Mouse (Mus musculus) lung, postnatal 36 days (tissue): ENCODE measurements around the gene Fam57b.

Experiments used
- DNase-seq: peaks from one replicate; pipeline ENCODE4 v3.0.0; 2022; ENCODE audit warnings: mixed read lengths

Gene Fam57b

GRCm38 (mm10) chr7:126797411-126798126 lies at the start of gene Fam57b:
Gene Fam57b (plus strand): TSS chr7:126797668.
- peak; percentile 49 for DNase-seq

DNA sequence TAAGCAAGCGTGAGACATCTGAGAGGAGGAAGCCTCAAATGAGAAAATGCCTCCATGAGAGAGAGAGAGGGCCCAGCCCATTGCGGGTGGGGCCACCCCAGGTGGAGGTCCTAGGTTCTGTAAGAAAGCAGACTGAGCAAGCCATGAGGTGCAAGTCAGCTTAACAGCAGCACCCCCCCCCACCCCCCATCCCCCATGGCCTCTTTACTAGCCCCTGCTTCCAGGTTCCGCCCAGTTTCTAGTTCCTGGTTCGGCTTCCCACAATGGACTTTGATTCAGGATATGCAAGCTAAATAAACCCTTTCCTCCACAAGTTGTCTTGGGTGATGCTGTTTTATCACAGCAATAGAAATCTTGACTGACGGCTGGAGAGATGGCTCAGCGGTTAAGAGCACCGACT lies 48.6 kb upstream of the Fam57b start:
- no peak for DNase-seq

- DNase-seq: no peak
These were observed 47.7 kb upstream of the Fam57b start for GRCm38 (mm10) chr7:126749582-126750343.

DNA sequence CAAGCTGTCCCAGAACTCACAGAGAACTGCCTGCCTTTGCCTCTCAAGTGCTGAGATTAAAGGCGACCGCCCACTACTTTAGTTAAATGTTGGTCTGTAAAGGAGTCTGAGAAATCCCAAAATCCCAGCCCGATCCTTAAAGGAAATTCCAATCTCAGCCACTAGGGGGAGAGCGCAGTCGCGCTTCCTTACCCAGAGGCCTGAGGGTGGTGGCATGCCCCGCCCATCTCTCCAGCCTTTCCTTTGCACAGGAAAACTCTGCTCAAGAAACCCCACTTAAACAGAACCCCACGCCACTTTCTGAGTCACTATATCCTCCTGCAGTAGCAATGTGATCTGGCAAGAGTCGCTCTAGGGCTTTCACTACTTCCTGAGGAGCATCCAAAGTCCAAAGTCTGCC lies 42.6 kb upstream of the Fam57b start:
- DNase-seq: peak; percentile 93

- DNase-seq: no peak
These were observed 38.9 kb upstream of the Fam57b start for GRCm38 (mm10) chr7:126758539-126758938.

GRCm38 (mm10) chr7:126759050-126759671 lies 38.3 kb upstream of the Fam57b start, which contains the start of gene Mapk3:
Gene Mapk3 (plus strand): TSS chr7:126759601.
- peak; percentile 94 for DNase-seq

- DNase-seq: no peak
These were observed 37.6 kb upstream of the Fam57b start for GRCm38 (mm10) chr7:126759672-126760390.

GRCm38 (mm10) chr7:126760391-126760802 lies 37.1 kb upstream of the Fam57b start:
- DNase-seq: peak; percentile 95

- DNase-seq: no peak
These were observed 36.5 kb upstream of the Fam57b start for GRCm38 (mm10) chr7:126760956-126761355.

- DNase-seq: peak; percentile 56
These were observed 35.9 kb upstream of the Fam57b start for GRCm38 (mm10) chr7:126761529-126762067.

- DNase-seq: no peak
These were observed 34.9 kb upstream of the Fam57b start for GRCm38 (mm10) chr7:126762471-126763008.

DNA sequence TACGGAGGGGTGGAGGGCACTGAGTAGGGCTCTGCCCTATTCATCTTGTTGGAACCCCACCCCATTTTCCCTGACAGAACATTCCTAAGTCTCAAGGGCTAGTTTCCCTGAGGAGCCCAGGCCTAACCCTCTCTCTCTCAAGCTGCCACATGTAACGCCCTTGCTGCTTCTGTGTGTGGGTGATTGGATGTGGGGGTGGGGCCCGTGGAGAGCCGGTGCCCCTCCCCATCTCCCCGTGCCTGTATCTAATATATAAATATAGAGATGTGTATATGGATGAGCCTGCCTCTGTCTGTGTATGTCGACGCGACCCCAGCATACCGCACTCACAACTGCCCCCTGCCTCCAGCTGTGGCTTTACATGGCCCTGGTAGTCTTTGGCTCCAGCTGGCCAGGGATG lies 31.9 kb upstream of the Fam57b start:
- no peak for DNase-seq

GRCm38 (mm10) chr7:126766201-126766600 lies 31.3 kb upstream of the Fam57b start, which contains the start of gene Gdpd3:
Gene Gdpd3 (plus strand): TSS chr7:126766334.
- no peak for DNase-seq

GRCm38 (mm10) chr7:126767001-126767400 lies 30.5 kb upstream of the Fam57b start:
- no peak for DNase-seq

DNA sequence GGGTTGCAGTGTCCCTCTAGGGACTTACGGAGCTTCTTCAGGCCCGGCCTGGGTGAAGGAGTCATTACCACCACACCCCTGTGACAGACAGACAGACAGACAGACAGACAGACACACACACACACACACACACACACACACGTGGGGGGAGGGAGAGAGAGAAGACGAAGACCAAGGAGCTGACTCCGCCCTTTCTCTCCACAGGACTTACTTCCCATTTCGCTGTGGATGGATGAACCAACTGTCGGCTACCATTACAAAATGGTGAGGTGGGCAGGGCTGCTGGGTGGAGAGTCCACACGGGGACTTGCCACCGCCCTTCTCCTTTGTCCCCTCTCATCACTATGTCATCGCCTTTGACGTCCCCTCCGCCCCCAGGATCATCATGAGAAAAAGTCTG lies 26.7 kb upstream of the Fam57b start:
- peak; percentile 68 for DNase-seq

DNA sequence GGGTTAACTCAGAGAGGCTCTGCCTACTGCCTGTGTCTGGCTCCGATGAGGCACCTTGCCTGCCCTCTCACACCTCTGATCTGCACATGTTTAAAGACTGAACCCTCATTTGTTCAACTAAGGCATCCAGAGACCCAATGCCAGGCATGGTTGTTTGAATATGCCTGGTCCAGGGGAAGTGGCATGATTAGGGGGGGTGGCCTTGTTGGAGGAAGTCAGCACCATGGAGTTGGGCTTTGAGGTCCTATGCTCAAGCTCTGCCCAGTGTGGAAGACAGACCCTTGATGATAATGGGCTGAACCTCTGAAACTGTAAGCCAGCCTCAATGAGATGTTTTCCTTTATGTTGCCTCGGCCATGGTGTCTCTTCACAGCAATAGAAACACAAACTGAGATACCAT lies 24.1 kb upstream of the Fam57b start:
- DNase-seq: no peak

- no peak for DNase-seq
These were observed 23.0 kb upstream of the Fam57b start for GRCm38 (mm10) chr7:126774463-126774862.

GRCm38 (mm10) chr7:126775185-126775977 lies 22.1 kb upstream of the Fam57b start:
- DNase-seq: no peak

DNA sequence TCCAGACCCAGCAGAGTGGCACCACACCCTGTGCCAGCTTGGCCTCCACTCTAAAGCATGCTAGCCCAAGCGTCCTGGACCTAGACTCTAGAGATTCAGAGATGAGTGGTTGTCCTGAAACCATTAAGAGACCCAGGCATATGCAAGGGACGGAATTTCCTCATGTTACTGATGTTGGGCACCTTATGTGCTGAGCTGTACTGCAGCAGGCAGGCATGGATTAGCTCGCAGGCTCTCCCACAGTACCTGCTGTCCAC lies 21.6 kb upstream of the Fam57b start:
- DNase-seq: peak; percentile 64

DNA sequence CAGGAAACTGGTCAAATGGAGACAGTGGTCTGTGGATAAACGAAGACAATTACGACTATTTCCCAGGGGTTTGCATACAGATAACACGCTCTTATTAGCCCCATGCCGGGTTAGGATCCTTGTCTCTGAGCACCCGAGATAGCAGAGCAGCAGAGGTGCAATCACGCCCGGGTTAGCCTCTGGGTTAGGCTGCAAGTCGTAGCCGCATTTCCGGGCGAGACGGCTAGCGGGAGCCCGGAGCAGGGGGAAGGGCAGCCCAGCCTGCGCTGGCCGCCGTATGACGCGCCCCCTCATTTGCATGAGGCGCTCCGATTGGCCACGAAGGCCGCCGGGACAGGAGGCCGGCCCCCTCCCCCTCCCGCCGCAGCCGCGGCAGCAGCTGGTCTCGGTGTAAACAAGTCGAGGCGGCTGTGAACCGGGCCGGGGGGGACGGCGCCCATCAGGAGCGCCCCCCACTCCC lies 20.8 kb upstream of the Fam57b start, which contains the start of gene Ypel3:
Ypel3 (plus strand) TSS at position 358 of the 460 bp plus-strand sequence.
- peak; percentile 97 for DNase-seq

DNA sequence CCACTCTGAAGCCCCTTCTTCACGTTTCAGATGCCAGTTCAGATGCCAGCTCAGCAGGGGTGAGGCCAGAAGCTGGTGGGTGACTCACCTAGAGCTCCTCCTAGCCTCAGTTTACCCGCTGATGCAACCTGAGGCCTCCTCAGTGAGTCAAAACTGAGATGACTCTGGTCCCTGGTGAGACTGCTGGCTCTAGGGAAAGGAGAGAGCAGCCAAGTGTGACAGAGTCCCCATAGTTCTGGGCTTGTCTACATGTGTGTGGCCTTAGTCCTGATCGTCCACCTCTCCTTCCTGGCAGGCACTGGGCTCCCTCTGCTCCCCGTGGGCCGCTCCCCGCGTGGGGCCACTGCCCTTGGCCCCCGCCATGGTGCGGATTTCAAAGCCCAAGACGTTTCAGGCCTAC lies 20.0 kb upstream of the Fam57b start:
- DNase-seq: no peak

DNA sequence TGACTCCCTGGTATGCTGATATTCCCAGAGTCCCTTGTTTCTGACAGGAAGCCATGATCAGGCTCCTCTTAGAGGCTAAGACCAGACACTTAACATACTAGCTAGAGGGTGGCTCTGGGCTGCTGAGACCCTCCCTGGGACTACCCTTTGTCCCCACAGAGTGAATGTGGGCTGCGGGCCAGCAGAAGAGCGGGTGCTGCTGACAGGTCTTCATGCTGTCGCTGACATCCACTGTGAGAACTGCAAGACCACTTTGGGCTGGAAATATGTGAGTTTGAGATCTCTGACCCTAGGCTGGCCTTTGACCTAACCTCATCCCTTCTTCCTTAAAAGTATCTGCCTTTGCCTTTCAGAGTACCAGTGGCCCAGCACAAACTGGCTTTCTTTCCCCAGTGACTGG lies 19.3 kb upstream of the Fam57b start:
- no peak for DNase-seq
